Mouse (Mus musculus) limb, embryonic 11.5 days (tissue): ENCODE measurements around the gene Chrd. TPM values are rescaled to one million over a fixed set of nuclear protein-coding genes. Genes with fewer than 3 reads are reported as not detected.

Source experiments
- ATAC-seq: fragments of 200-750 bp; cut with Nextera tagmentation; 2 replicates; pipeline ENCODE4 v1.8.0; 2017; ENCODE audit warnings: low read depth; ENCODE audit not compliant: insufficient number of reproducible peaks, low FRiP score, low TSS enrichment
- DNase-seq: peaks from one replicate; pipeline ENCODE4 v3.0.0-alpha.2; 2015; ENCODE audit warnings: low spot score
- H3K27ac ChIP-seq: fragments of 300-500 bp; sonication (generic); replicated peaks from 2 replicates; pipeline ENCODE4 v1.5.1; 2014; ENCODE audit warnings: low read depth, mild to moderate bottlenecking, low read length
- H3K27me3 ChIP-seq: fragments of 300-500 bp; sonication (generic); 2 replicates; pipeline ENCODE4 v1.6.1; 2014; ENCODE audit warnings: mild to moderate bottlenecking, low read length, mixed read lengths; ENCODE audit not compliant: control insufficient read depth, insufficient read depth
- H3K36me3 ChIP-seq: fragments of 300-500 bp; sonication (generic); 2 replicates; pipeline ENCODE4 v1.6.1; 2014; ENCODE audit warnings: mild to moderate bottlenecking, low read length, moderate library complexity, mixed read lengths; ENCODE audit not compliant: control insufficient read depth, insufficient read depth
- H3K4me1 ChIP-seq: fragments of 300-500 bp; sonication (generic); 2 replicates; pipeline ENCODE4 v1.6.1; 2014; ENCODE audit warnings: low read length, mixed read lengths; ENCODE audit not compliant: control insufficient read depth, insufficient read depth
- H3K4me2 ChIP-seq: fragments of 300-500 bp; sonication (generic); 2 replicates; pipeline ENCODE4 v1.6.1; 2014; ENCODE audit warnings: low read depth, mild to moderate bottlenecking, moderate library complexity; ENCODE audit not compliant: severe bottlenecking
- H3K4me3 ChIP-seq: fragments of 300-500 bp; sonication (generic); 2 replicates; pipeline ENCODE4 v1.5.1; 2014; ENCODE audit warnings: low read depth, low read length
- H3K9ac ChIP-seq: fragments of 300-500 bp; sonication (generic); 2 replicates; pipeline ENCODE4 v1.6.1; 2014; ENCODE audit warnings: mild to moderate bottlenecking, low read length
- H3K9me3 ChIP-seq: fragments of 300-500 bp; sonication (generic); 2 replicates; pipeline ENCODE4 v1.6.1; 2016; ENCODE audit warnings: low read length; ENCODE audit not compliant: control insufficient read depth
- WGBS: fragments of 180-500 bp; shearing (Covaris S2); extraction: QIAGEN DNeasy Blood & Tissue Kit; methylation state at CpG from one replicate; pipeline ENCODE4 v1.1.7; 2014; 5-methylcytosine and 5-hydroxymethylcytosine counted together
- polyA plus RNA-seq: library from polyadenylated mRNA; unstranded; fragments of >200 nt; fragmentation: Nextera tagmentation; extraction: Ambion mirVana; gene quantifications from 2 replicates; pipeline ENCODE4 v1.2.1, GENCODE M21; 2014

The Chrd gene
- polyA plus RNA-seq, 1 experiment from 2014 or later: 2.0 TPM

DNA sequence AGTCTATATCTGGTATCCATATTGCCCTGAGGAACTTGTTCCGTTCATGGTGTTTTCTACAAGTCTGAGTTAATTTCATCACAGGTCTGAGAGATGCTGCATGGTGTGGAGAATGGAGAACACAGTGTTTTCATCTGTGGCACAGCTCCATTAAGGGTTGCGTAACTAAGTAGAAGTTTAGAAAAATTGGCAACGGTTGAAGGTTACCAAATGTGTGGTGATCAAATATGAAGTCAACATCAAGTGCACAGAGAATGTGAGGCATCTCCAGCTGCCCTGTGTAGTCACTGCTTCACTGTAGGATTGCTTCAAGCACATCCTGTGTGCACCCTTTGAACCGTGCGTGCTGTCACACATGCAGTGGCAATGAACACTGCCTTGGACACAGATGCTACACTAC, 23.1 kb downstream of the Chrd start:
- Histone ChIP-seq H3K4me2 (no peak overlapping the region), H3K36me3 (no peaks in the 10 kb centered on the region), H3K4me3 (no peak overlapping the region), H3K9ac (no peak overlapping the region), H3K4me1 (no peaks in the 10 kb centered on the region), H3K27ac (no peak overlapping the region), H3K9me3 (no peaks in the 10 kb centered on the region), H3K27me3 (no peaks in the 10 kb centered on the region)
- DNase-seq (no peak), ATAC-seq (no peak)
- 95% methylated on average over 5 of the region's 5 CpGs for WGBS

DNA sequence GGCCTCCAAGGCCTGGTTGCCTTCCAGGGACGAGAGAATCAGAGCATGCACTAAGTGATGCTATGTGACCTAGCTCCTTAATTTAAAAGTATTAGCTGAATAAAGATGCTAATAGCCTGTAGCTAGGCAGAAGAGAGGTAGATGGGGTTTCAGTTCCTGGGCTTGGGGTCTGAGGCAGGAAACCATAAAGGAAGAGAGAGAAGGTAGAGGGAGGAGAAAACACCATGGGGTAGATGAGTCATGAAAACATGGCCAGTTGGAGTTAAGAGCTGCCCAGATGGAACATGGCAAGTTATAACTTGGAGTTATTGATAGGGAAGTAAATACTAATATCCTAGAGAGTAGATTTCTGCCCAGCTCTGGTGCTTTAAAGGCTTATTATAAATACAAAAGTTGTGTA, 24.5 kb downstream of the Chrd start:
- no peaks in the 10 kb centered on the region for H3K36me3 ChIP-seq
- ATAC-seq (no peak), DNase-seq (no peak)
- no peak overlapping the region for H3K4me2 ChIP-seq
- H3K27me3 ChIP-seq: no peaks in the 10 kb centered on the region
- no peaks in the 10 kb centered on the region for H3K4me1 ChIP-seq
- 75% methylated on average over 1 of the region's 1 CpGs for WGBS
- no peak overlapping the region for H3K4me3 ChIP-seq
- H3K9ac ChIP-seq: no peak overlapping the region
- H3K9me3 ChIP-seq: no peaks in the 10 kb centered on the region
- no peak overlapping the region for H3K27ac ChIP-seq

DNA sequence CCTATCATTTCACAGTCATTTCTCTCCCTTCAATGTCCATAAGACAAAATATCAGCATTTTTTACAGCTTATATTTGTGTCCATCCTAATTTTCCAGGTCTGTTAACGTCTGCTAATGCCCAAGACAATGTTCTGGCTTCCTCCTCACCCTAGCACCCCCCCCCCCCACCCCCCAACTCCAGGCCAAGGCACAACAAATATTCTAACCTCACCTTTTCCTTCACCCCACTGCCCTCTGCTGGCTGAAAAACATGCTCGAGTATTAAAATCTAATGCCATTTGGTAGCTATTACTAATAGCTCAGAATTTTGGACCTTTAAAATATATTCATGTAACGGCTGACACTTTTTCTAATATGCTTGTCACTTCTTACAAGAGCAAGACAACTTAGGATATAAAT, 28.8 kb downstream of the Chrd start:
- peak; percentile 60 for DNase-seq
- no peaks in the 10 kb centered on the region for H3K4me1 ChIP-seq
- H3K27ac ChIP-seq: no peak overlapping the region
- no peak overlapping the region for H3K9ac ChIP-seq
- no peak overlapping the region for H3K4me3 ChIP-seq
- H3K9me3 ChIP-seq: no peaks in the 10 kb centered on the region
- no peak overlapping the region for H3K4me2 ChIP-seq
- H3K36me3 ChIP-seq: no peaks in the 10 kb centered on the region
- no peaks in the 10 kb centered on the region for H3K27me3 ChIP-seq
- 11% methylated on average over 3 of the region's 3 CpGs for WGBS
- ATAC-seq: no peak

DNA sequence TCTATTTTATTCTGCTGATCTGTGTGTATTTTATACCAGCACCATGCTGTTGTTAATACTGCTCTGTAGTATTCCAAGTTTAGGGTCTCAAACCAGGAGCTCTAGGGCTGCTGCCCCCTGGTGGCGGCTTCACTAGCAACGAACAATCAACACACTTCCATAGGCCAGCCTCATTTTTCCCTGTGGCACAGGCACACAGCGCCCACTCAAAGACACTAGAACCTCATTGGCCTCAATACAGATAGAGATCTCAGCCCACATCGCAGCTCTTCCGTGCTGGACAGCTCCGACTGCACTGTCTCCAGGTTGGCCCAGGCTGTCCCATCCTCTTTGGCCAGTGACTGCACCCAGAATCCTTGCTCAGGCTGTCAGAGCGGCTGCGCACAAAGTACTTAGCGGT, 32.3 kb downstream of the Chrd start:
- Histone ChIP-seq H3K36me3 (no peaks in the 10 kb centered on the region), H3K9ac (no peak overlapping the region), H3K27me3 (no peaks in the 10 kb centered on the region), H3K4me3 (no peak overlapping the region), H3K4me1 (no peaks in the 10 kb centered on the region), H3K9me3 (no peaks in the 10 kb centered on the region), H3K27ac (no peak overlapping the region), H3K4me2 (no peak overlapping the region)
- WGBS: 51% methylated on average over 9 of the region's 9 CpGs
- DNase-seq (peak; percentile 75), ATAC-seq (no peak)

DNA sequence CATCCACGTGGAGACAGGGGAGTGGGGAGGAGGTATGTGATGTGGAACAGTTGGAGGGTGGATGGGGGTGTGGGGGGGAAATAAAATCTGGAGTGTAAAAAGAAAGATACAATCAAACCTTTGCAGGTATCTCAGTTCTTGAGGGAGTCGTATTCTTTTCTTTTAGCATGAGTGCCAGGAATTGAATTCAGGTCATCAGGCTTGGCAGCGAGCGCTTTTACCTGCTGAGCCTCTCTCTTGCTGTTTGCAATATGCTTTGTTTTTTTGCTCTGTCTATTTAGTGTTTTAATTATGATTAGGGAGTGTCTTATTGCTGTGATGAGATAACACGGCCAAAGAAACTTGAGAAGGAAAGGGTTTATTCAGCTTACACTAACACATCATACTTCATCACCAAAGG, 42.1 kb downstream of the Chrd start:
- DNase-seq: no peak
- WGBS: 79% methylated on average over 5 of the region's 5 CpGs
- Histone ChIP-seq H3K27me3 (no peaks in the 10 kb centered on the region), H3K36me3 (no peaks in the 10 kb centered on the region), H3K27ac (no peak overlapping the region), H3K4me1 (no peaks in the 10 kb centered on the region), H3K4me2 (no peak overlapping the region), H3K9ac (no peak overlapping the region), H3K9me3 (no peaks in the 10 kb centered on the region), H3K4me3 (no peak overlapping the region)
- no peak for ATAC-seq

DNA sequence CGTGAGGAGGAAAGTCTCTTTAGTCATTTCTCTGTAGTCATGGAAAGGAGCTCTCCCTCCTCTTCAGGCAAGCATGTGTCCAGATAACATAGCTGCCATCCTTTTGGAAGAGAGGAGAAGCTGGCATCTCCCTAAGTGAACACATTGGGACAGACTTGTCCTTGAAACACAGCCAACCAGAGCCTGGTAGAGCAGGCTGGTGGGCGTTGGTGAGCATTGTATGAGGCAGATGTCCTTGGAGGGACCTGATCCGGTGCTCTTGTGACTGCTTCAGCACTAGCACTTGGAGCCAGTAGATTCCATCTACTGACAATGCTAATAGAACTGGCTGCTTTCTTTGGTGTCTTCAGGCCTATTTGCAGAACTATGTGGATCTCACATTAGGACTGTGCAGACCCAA, 46.9 kb downstream of the Chrd start:
- Histone ChIP-seq H3K27me3 (no peaks in the 10 kb centered on the region), H3K4me3 (no peak overlapping the region), H3K27ac (no peak overlapping the region), H3K9ac (no peak overlapping the region), H3K4me2 (no peak overlapping the region), H3K4me1 (no peaks in the 10 kb centered on the region), H3K36me3 (no peaks in the 10 kb centered on the region), H3K9me3 (no peaks in the 10 kb centered on the region)
- ATAC-seq (no peak), DNase-seq (no peak)
- 83% methylated on average over 3 of the region's 3 CpGs for WGBS

DNA sequence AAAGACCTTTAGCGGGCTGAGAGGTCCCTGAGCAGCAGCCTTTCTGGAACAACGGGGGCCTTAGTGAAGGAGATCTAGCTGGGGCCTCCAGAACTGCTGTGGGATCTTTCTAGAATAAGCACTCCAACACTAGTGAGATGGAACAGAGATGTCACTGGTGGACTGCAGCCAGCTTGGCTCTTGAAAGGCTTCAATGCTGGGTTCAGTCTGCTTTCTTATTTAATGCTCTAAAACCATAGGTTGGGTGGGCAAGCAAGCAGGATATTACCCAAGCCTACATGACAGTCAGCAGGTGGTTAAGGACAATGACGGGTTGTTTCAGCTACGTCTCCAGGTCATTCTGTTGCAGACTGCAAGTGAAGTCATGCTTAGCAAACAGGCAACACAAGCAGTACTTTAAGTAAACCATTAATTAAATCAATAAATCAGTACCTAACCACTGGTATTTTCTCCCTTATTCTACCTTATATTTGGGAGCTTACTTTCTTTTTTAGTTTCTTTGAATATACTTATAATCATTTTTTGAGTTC, 48.2 kb downstream of the Chrd start:
- no peak overlapping the region for H3K4me2 ChIP-seq
- H3K9me3 ChIP-seq: no peaks in the 10 kb centered on the region
- H3K4me1 ChIP-seq: no peaks in the 10 kb centered on the region
- H3K36me3 ChIP-seq: no peaks in the 10 kb centered on the region
- WGBS: 73% methylated on average over 4 of the region's 4 CpGs
- H3K9ac ChIP-seq: no peak overlapping the region
- H3K27ac ChIP-seq: no peak overlapping the region
- ATAC-seq: no peak
- DNase-seq: no peak
- H3K4me3 ChIP-seq: no peak overlapping the region
- no peaks in the 10 kb centered on the region for H3K27me3 ChIP-seq

DNA sequence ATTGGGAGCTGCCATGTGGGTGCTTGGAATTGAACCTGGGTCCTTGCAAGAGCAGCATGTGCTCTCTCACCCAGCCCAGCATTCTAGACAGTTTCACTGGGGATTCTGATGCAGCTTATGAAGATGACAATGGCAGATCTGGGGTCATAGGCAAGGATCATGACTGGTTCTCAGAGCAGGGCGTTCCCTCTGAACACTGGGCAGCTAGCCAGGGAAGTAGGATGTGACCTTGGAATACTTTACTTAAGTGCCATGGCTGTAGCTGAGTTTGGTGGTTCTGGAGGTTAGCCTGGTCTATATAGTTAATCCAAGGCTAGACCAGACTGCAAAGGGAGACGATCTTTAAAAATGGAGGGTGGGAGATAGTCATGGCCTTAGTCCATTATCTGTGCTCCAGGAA, 51.0 kb downstream of the Chrd start:
- no peaks in the 10 kb centered on the region for H3K36me3 ChIP-seq
- H3K4me1 ChIP-seq: no peaks in the 10 kb centered on the region
- DNase-seq (no peak), ATAC-seq (no peak)
- H3K4me3 ChIP-seq: no peak overlapping the region
- H3K9ac ChIP-seq: no peak overlapping the region
- no peaks in the 10 kb centered on the region for H3K27me3 ChIP-seq
- no peak overlapping the region for H3K4me2 ChIP-seq
- H3K9me3 ChIP-seq: no peaks in the 10 kb centered on the region
- WGBS: 90% methylated on average over 2 of the region's 2 CpGs
- no peak overlapping the region for H3K27ac ChIP-seq

DNA sequence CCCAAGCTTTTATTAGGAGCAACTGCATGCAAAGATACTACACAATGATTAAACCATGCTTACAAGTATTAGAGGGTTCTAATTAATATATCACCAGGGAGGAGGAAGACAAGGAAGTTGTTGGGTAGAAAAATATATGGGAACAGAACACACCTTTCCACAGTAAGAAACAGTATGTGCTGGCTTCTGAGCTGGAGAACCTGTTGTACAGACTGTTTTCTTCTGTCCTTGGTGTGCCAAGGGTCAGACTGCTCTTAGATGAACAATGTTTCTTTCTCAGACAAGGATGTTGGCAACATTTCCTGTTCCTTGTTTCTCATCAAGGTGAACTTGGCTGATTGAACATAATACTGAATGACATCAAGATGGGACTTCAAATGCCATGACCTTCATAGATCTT, 51.8 kb downstream of the Chrd start:
- no peak for ATAC-seq
- Histone ChIP-seq H3K9ac (no peak overlapping the region), H3K27ac (no peak overlapping the region), H3K4me3 (no peak overlapping the region), H3K27me3 (no peaks in the 10 kb centered on the region), H3K4me2 (no peak overlapping the region), H3K9me3 (no peaks in the 10 kb centered on the region), H3K4me1 (no peaks in the 10 kb centered on the region), H3K36me3 (no peaks in the 10 kb centered on the region)
- DNase-seq: no peak
